Mouse (Mus musculus): ENCODE measurements around the gene Anks4b.

Anks4b gene

GRCm38 (mm10) chr7:120173603-120174244 lies at the start of gene Anks4b:
Anks4b (plus strand) TSS chr7:120173858.
- no peak for DNase-seq (ENCODE audit: low read depth)

- no peak for DNase-seq (ENCODE audit: low read depth)
These were observed 48.8 kb upstream of the Anks4b start for GRCm38 (mm10) chr7:120124844-120125243.

- DNase-seq (ENCODE audit: low read depth): no peak
These were observed 46.5 kb upstream of the Anks4b start for GRCm38 (mm10) chr7:120126976-120127685.

- no peak for DNase-seq (ENCODE audit: low read depth)
These were observed 46.0 kb upstream of the Anks4b start for GRCm38 (mm10) chr7:120127686-120128059.

GRCm38 (mm10) chr7:120128951-120129350 lies 44.7 kb upstream of the Anks4b start:
- DNase-seq (ENCODE audit: low read depth): no peak

GRCm38 (mm10) chr7:120142743-120143142 lies 30.9 kb upstream of the Anks4b start:
- DNase-seq (ENCODE audit: low read depth): no peak

- no peak for DNase-seq (ENCODE audit: low read depth)
These were observed 28.5 kb upstream of the Anks4b start, which contains the start of gene Zp2 for GRCm38 (mm10) chr7:120145191-120145590. Zp2 (minus strand) TSS chr7:120145291.

- no peak for DNase-seq (ENCODE audit: low read depth)
These were observed 23.4 kb upstream of the Anks4b start for GRCm38 (mm10) chr7:120150257-120150656.

GRCm38 (mm10) chr7:120150898-120151297 lies 22.8 kb upstream of the Anks4b start:
- no peak for DNase-seq (ENCODE audit: low read depth)

- DNase-seq (ENCODE audit: low read depth): peak; percentile 5
These were observed 16.7 kb upstream of the Anks4b start for GRCm38 (mm10) chr7:120156841-120157409.

- DNase-seq (ENCODE audit: low read depth): no peak
These were observed 16.0 kb upstream of the Anks4b start for GRCm38 (mm10) chr7:120157575-120158061.

GRCm38 (mm10) chr7:120158121-120158613 lies 15.5 kb upstream of the Anks4b start:
- no peak for DNase-seq (ENCODE audit: low read depth)

- no peak for DNase-seq (ENCODE audit: low read depth)
These were observed 9.9 kb upstream of the Anks4b start for GRCm38 (mm10) chr7:120163581-120164251.

- no peak for DNase-seq (ENCODE audit: low read depth)
These were observed 1.4 kb upstream of the Anks4b start for GRCm38 (mm10) chr7:120172188-120172700.

- no peak for DNase-seq (ENCODE audit: low read depth)
These were observed 1.3 kb downstream of the Anks4b start for GRCm38 (mm10) chr7:120174723-120175504.

- no peak for DNase-seq (ENCODE audit: low read depth)
These were observed 4.0 kb downstream of the Anks4b start for GRCm38 (mm10) chr7:120177611-120178010.

GRCm38 (mm10) chr7:120178935-120179334 lies 5.3 kb downstream of the Anks4b start:
- no peak for DNase-seq (ENCODE audit: low read depth)

GRCm38 (mm10) chr7:120180547-120180946 lies 6.9 kb downstream of the Anks4b start:
- no peak for DNase-seq (ENCODE audit: low read depth)

GRCm38 (mm10) chr7:120181401-120182230 lies 8.0 kb downstream of the Anks4b start:
- DNase-seq (ENCODE audit: low read depth): no peak

- no peak for DNase-seq (ENCODE audit: low read depth)
These were observed 9.2 kb downstream of the Anks4b start for GRCm38 (mm10) chr7:120182891-120183290.
